Mouse (Mus musculus) frontal cortex, adult (tissue): Measurements from ENCODE around the gene Fry.

ENCODE experiments used
- ATAC-seq: cut with Nextera tagmentation; 2 replicates; pipeline ENCODE4 v1.9.2; 2017; ENCODE audit warnings: mild to moderate bottlenecking, moderate library complexity, mixed read lengths; ENCODE audit not compliant: low TSS enrichment

The Fry gene

DNA sequence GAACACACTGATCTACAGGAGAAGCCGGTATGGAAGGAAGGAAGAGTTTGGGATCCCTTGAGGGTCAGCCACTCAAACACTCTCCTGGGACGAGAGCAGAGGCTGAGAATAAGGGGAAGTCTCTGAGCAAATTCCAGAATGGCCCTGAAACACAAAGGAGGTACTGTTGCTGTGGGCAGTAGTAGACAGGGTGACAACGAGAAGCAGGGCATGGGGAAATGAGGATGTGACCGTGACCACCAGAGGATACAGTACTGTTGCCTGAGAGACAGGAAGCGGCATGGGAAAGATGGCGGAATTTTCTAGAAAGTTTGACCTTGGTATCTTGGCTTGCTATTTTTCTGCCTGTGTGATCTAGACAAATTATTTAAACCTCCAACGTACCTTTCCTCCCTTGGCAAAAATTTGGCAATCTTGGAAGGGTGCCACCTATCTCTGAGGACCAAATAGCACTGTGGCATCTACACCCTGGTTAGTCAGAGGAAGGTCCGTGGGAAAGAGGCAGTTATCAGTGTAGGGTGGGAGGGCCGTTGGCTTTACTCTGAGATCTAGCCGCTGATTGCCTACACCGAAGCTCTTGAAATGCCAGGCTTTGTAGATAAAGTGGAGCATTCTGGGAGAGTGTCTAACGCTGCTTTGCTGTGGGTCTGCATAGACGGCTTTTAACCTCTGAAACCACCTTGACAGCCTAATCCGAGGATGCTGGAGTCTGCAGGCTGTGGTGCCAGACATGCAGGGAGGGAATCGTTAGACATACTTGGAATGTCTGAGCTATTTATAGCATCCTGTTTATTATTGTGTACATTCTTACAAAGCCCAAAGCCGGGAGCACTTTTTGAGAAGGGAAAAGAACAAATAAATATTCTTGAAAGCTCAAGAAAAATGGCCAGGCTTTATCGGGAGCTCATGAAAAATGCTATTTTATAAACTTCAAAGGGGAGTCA is 266.1 kb downstream of the Fry start:
- ATAC-seq = 0 out of 2 replicates have a peak, but pooled peaks have one; percentile 20

GRCm38 (mm10) chr5:150385224-150385623 is 266.8 kb downstream of the Fry start:
- ATAC-seq = no peak

DNA sequence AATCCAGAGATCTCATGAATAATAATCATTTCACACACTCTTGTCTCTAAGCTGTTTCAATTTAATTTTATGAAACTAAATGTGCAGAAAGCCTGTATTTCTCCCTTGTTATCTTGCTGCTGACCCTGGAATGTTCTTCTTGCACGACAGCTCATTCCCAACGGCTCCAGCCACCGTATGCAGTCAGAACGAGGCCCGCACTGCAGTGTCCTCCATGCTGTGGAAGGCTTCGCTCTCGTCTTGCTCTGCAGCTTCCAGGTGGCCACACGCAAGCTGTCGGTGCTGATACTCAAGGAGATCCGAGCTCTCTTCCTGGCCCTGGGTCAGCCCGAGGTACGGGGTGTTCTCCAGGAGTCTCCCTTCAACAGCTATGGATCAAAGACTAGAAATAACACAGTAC is 270.2 kb downstream of the Fry start:
- no peak for ATAC-seq

DNA sequence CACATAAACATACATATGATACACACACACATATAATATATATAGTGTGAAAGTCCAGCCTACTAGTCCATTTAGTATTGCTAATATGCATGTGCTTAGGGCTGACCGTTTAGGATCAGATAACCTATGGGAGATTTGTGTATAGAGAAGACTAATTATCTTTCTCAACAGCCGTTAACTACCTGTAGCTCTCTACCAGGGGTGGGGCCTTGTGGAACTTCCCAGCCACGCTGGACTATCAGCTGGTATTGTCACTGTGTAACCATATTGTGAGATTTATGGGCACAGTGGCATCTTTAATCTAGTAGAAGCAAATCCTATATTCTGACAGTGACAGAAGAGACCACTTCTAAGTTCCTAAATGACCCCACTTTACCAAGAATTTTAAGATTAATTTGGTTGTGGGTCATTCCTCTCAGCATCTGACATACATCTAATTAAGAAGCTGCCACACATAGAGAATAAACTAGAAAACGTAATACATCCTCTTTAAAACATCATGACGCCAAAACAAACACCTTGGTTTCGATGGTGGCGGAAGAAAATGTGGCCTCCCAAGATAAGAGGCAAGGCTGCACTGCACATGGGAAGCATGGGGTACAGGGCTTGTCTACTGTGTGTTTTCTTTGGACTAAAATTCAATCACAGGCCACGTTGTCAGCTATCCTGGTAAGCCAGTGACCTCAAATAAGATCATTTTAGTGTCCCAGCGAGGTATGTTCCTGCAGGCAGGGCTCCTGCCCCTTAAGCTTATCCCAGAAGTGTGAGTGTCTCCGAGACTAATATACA is 271.3 kb downstream of the Fry start:
- ATAC-seq = no peak

GRCm38 (mm10) chr5:150390422-150390821 is 272.0 kb downstream of the Fry start:
- no peak for ATAC-seq

DNA sequence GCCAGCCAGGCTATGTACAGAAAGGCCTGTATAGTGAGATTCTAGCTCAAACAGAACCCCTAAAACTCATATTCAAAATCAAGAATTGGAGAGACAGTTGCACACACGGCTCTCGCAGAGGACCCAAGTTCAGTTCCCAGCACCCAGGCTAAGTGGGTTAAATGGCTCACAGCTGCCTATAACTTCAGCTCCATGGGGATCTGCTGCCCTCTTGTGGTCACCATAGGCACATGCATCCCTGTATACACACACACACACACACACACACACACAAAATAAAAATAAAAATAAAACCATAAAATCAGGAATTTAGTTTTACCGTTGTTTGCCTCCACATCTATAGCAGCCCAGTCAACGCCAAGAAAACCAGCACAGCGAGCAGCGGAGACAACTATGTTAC is 276.2 kb downstream of the Fry start:
- ATAC-seq = no peak

- ATAC-seq = peak; percentile 41; the same call in 1 of the 2 replicates
Observed at GRCm38 (mm10) chr5:150402832-150403447, 284.5 kb downstream of the Fry start.

DNA sequence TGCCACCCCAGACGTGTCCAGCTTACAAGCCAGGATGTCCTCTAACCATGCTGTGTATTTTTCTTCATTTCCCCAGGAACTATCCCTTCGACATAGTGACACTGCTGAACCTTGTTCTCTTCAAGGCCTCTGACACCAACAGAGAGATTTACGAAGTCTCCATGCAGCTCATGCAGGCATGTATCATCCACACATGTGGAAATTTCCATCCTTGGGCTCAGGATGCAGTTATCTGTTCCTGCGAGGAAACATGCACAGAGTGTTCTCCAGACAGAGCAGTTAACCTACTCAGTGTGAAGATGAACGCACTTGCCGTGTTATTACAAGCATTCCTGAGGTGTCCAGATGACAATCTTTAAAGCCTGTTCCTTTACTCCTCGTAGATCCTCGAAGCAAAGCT is 286.4 kb downstream of the Fry start:
- ATAC-seq = peak; percentile 59; the same call in 1 of the 2 replicates

DNA sequence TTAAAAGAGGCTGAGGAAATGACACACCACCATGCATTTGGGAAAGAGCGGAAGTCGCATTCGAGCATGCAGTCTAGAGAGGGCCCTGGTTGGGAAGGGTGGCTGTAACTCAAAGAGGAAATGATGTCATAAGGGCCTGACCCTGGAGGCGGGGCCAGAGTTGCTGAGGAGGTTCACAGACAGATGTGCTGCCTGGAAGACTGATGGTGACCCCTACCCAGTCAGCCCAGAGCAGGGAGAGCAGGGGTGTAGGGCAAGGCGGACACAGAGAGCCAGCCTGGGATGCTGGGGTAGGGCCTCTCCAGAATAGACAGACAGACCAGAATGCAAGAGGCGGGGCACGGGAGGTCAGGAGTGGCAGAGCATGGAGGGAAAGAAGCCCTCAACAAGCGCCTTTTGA is 290.5 kb downstream of the Fry start:
- ATAC-seq = no peak

DNA sequence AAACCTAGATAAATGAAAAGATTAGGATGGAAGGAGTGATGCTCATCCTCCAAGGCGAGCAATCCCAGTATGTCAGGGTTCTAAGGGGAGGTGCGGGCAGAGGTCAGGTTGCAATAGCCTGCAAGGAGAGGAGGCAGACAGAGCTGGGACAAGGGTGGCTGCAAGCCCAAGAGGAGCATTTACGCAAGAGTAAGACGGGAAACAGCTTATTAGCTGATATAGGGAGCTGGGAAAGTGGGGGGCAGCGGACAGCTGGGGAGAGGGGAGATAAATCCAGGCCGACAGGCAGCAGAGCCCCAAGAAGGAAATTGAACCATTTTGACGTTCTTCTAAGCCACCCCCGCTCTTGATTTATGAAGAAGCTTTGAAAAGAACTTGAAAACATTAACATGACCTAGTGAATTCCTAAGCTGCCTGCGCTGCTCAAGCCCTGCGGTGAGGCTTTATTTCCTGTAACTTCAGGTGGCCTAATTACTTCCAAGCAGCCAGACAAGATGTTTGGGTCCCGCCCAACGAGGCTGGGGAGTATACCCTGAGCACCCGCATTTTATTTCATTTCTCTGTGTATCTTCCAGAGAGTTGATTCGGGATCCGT is 291.1 kb downstream of the Fry start:
- ATAC-seq = no peak

GRCm38 (mm10) chr5:150412750-150413450 is 294.5 kb downstream of the Fry start:
- ATAC-seq = no peak

DNA sequence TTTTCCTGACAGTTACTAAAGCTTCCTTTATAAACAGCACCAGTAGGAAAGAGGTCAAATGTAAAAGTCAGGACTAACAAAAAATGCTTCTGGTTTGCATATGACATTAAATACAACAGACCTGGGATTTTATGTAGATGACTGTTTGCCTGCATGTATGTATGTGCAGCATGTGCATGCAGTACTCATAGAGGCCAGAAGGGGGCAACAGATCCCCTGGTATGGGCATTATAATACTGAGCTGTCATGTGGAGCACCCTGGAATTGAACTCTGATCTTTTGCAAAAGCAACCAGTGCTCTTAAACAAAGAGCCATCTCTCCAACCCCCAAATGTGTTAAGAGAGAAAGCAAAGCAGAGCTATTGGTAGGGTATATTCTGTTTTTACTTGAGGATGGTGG is 296.4 kb downstream of the Fry start:
- no peak for ATAC-seq

DNA sequence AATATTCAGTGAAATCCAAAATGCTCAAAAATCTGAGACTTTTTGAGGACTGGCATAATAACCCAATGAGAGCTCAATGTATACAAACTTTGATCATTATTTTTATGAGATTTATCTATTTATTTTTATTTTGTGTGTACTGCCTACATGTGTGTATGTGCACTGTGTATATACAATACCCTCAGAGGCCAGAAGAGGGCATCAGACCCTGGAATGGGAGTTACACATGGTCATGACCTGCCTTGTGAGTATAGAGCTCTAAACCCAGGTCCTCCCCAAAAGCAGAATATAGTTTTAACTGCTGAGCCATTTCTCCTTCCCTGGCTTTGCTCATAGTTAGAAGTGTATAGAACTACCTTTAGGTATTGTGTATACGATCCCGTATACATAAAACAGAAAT is 298.8 kb downstream of the Fry start:
- no peak for ATAC-seq

DNA sequence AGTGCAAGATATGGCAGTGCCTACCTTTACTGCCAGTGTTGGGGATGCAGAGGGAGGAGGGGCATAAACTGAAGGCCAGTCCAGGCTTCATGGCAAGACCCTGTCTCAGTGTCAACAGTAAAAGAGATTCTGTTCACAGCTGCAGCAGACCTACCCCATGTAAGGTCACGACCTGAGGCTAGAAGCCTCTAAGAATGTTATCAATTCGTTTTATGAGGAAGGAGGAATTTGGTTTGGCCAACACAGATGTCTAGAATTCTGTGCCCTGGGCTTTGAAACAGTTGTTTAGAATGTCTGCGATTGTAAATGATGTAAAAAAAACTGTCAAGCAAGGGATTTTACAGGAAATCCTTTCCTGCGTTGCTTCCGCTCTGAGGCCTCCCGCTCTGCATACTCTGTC is 299.6 kb downstream of the Fry start:
- no peak for ATAC-seq

DNA sequence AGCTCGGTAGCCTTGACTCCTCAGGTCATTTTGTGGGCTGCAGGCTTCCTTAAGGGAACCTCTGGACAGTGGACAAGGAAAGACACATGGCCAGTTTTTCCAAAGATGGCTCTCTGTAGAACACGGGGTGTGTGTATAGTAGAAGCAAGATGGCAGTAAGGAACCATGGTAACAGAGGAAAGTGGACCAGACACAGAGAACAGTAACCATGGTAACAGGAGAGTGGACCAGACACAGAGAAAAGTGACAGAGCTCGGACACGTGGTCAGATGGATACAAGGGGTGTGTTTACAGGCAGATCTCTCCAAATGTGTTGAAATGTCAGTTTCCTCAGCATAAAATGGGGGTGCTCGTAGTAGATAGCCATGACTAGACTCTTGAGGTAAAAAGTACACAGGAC is 306.6 kb downstream of the Fry start:
- ATAC-seq = peak; percentile 59; the same call in 1 of the 2 replicates

DNA sequence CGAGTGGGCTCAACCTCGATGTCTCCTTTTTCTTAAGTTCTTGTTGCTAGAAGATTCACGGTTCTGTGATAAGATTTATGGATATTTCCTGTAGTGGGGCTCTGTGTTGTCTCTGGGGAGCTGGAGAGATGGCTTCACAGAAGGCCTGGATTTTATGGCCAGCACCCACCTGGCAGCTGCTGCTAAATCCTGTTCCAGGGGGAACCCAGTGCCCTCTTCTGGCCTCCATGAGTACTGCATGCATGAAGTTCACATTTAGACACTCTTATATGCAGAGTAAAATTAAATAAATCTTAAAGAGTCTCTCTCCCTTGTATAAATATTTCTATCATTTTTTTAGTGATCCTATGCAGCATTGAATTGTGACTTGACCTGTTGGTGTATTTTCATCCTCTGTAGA is 308.1 kb downstream of the Fry start:
- no peak for ATAC-seq

GRCm38 (mm10) chr5:150431286-150431685 is 312.8 kb downstream of the Fry start:
- no peak for ATAC-seq

- no peak for ATAC-seq
Observed at GRCm38 (mm10) chr5:150432960-150433359, 314.5 kb downstream of the Fry start.

DNA sequence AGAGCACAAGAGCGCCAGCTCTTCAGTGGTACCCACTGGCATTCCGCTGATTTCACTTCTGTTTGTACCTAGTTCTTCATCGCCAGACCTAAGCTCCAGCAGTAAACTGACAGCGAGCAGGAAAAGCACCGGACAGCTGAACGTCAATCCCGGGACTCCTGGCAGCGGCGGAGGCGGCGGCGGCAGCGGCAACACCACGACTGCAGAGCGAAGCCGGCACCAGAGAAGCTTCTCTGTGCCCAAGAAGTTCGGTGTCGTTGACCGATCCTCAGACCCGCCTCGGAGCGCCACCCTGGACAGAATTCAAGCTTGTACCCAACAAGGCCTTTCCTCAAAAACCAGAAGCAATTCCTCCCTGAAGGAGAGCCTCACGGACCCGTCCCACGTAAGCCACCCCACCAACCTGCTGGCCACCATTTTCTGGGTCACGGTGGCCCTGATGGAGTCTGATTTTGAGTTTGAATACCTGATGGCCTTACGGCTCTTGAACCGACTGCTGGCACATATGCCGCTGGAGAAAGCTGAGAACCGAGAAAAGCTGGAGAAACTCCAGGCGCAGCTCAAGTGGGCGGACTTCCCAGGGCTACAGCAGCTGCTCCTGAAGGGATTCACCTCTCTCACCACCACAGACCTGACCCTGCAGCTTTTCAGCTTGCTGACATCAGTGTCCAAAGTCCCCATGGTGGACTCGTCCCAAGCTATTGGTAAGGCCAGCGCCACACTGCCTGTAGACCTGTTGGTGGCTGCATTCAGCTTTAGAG is 318.4 kb downstream of the Fry start:
- ATAC-seq = peak; percentile 69

GRCm38 (mm10) chr5:150441690-150442089 is 323.2 kb downstream of the Fry start:
- no peak for ATAC-seq
